Mouse (Mus musculus): ENCODE data around the gene Glrx. TPM values are rescaled to one million over a fixed set of nuclear protein-coding genes. Genes with fewer than 3 reads are reported as not detected.
"Not testable (repeated sequence)": the region's sequence is repeated elsewhere in the genome, so short reads cannot be mapped to it uniquely, and the experiment has no call there.

Gene Glrx
- polyA plus RNA-seq, 1 experiment from 2014 or later, result 79.2 TPM

- no peak overlapping the region for H3K27ac ChIP-seq (replicated peaks)
- H3K4me3 ChIP-seq (replicated peaks), result no peak overlapping the region
- no peaks in the 10 kb centered on the region for H3K4me1 ChIP-seq
- H3K27me3 ChIP-seq, result no peaks in the 10 kb centered on the region
- 84% methylated on average over 3 of the region's 3 CpGs for WGBS
- 0 out of 2 replicates have a peak, but pooled peaks have one; percentile 24 for ATAC-seq (ENCODE audit: insufficient number of reproducible peaks, low FRiP score, low TSS enrichment, low read depth)
- no peak overlapping the region for H3K4me2 ChIP-seq (replicated peaks)
- no peaks in the 10 kb centered on the region for H3K36me3 ChIP-seq
- no peaks in the 10 kb centered on the region for H3K9me3 ChIP-seq (replicated peaks)
- no peak overlapping the region for H3K9ac ChIP-seq
Measured at GRCm38 (mm10) chr13:75818945-75819706, 20.5 kb upstream of the Glrx start.

GRCm38 (mm10) chr13:75819898-75820297 is 19.8 kb upstream of the Glrx start:
- no peak overlapping the region for H3K9ac ChIP-seq
- H3K27ac ChIP-seq (replicated peaks), result no peak overlapping the region
- H3K4me2 ChIP-seq (replicated peaks), result no peak overlapping the region
- no peaks in the 10 kb centered on the region for H3K36me3 ChIP-seq
- no peaks in the 10 kb centered on the region for H3K4me1 ChIP-seq
- no peaks in the 10 kb centered on the region for H3K9me3 ChIP-seq (replicated peaks)
- no peak for ATAC-seq (ENCODE audit: insufficient number of reproducible peaks, low FRiP score, low TSS enrichment, low read depth)
- no peak overlapping the region for H3K4me3 ChIP-seq (replicated peaks)
- H3K27me3 ChIP-seq, result no peaks in the 10 kb centered on the region

GRCm38 (mm10) chr13:75822366-75822765 is 17.3 kb upstream of the Glrx start:
- H3K27ac ChIP-seq (replicated peaks); H3K4me3 ChIP-seq (replicated peaks); H3K27me3 ChIP-seq; H3K36me3 ChIP-seq; H3K4me2 ChIP-seq (replicated peaks); ATAC-seq (ENCODE audit: insufficient number of reproducible peaks, low FRiP score, low TSS enrichment, low read depth); H3K4me1 ChIP-seq; H3K9me3 ChIP-seq (replicated peaks); H3K9ac ChIP-seq: not testable (repeated sequence)
- WGBS, result 84% methylated on average over 4 of the region's 4 CpGs

- Histone ChIP-seq H3K9me3 (replicated peaks) (no peaks in the 10 kb centered on the region), H3K4me3 (replicated peaks) (no peak overlapping the region), H3K9ac (no peak overlapping the region), H3K4me1 (no peaks in the 10 kb centered on the region), H3K36me3 (no peaks in the 10 kb centered on the region), H3K27ac (replicated peaks) (no peak overlapping the region), H3K27me3 (no peaks in the 10 kb centered on the region), H3K4me2 (replicated peaks) (no peak overlapping the region)
- 88% methylated on average over 9 of the region's 9 CpGs for WGBS
- ATAC-seq (ENCODE audit: insufficient number of reproducible peaks, low FRiP score, low TSS enrichment, low read depth), result no peak
Measured at GRCm38 (mm10) chr13:75823201-75823600, 16.5 kb upstream of the Glrx start.

- no peaks in the 10 kb centered on the region for H3K27me3 ChIP-seq
- H3K9ac ChIP-seq, result no peak overlapping the region
- H3K4me1 ChIP-seq, result no peaks in the 10 kb centered on the region
- H3K4me3 ChIP-seq (replicated peaks), result no peak overlapping the region
- H3K9me3 ChIP-seq (replicated peaks), result no peaks in the 10 kb centered on the region
- H3K4me2 ChIP-seq (replicated peaks), result no peak overlapping the region
- no peak for ATAC-seq (ENCODE audit: insufficient number of reproducible peaks, low FRiP score, low TSS enrichment, low read depth)
- WGBS, result 63% methylated on average over 5 of the region's 5 CpGs
- H3K36me3 ChIP-seq, result no peaks in the 10 kb centered on the region
- no peak overlapping the region for H3K27ac ChIP-seq (replicated peaks)
Measured at GRCm38 (mm10) chr13:75824611-75825319, 14.9 kb upstream of the Glrx start.

GRCm38 (mm10) chr13:75825388-75825787 is 14.3 kb upstream of the Glrx start:
- H3K36me3 ChIP-seq, result no peaks in the 10 kb centered on the region
- no peaks in the 10 kb centered on the region for H3K9me3 ChIP-seq (replicated peaks)
- H3K4me2 ChIP-seq (replicated peaks), result no peak overlapping the region
- ATAC-seq (ENCODE audit: insufficient number of reproducible peaks, low FRiP score, low TSS enrichment, low read depth), result no peak
- no peak overlapping the region for H3K4me3 ChIP-seq (replicated peaks)
- H3K27ac ChIP-seq (replicated peaks), result no peak overlapping the region
- WGBS, result 97% methylated on average over 1 of the region's 1 CpGs
- no peaks in the 10 kb centered on the region for H3K27me3 ChIP-seq
- H3K9ac ChIP-seq, result no peak overlapping the region
- no peaks in the 10 kb centered on the region for H3K4me1 ChIP-seq

GRCm38 (mm10) chr13:75830708-75831107 is 9.0 kb upstream of the Glrx start:
- Histone ChIP-seq H3K4me2 (replicated peaks) (no peak overlapping the region), H3K9ac (no peak overlapping the region), H3K4me3 (replicated peaks) (no peak overlapping the region), H3K27me3 (no peaks in the 10 kb centered on the region), H3K36me3 (no peaks in the 10 kb centered on the region), H3K4me1 (no peaks in the 10 kb centered on the region), H3K9me3 (replicated peaks) (no peaks in the 10 kb centered on the region), H3K27ac (replicated peaks) (no peak overlapping the region)
- WGBS, result 91% methylated on average over 1 of the region's 1 CpGs
- ATAC-seq (ENCODE audit: insufficient number of reproducible peaks, low FRiP score, low TSS enrichment, low read depth), result no peak

GRCm38 (mm10) chr13:75831710-75832109 is 8.0 kb upstream of the Glrx start:
- Histone ChIP-seq H3K9me3 (replicated peaks) (no peaks in the 10 kb centered on the region), H3K27ac (replicated peaks) (no peak overlapping the region), H3K4me1 (no peaks in the 10 kb centered on the region), H3K27me3 (no peaks in the 10 kb centered on the region), H3K36me3 (no peaks in the 10 kb centered on the region), H3K4me3 (replicated peaks) (no peak overlapping the region), H3K9ac (no peak overlapping the region), H3K4me2 (replicated peaks) (no peak overlapping the region)
- 83% methylated on average over 6 of the region's 6 CpGs for WGBS
- ATAC-seq (ENCODE audit: insufficient number of reproducible peaks, low FRiP score, low TSS enrichment, low read depth), result no peak

- no peaks in the 10 kb centered on the region for H3K27me3 ChIP-seq
Measured at GRCm38 (mm10) chr13:75832697-75833096, 7.0 kb upstream of the Glrx start.

GRCm38 (mm10) chr13:75833499-75833898 is 6.2 kb upstream of the Glrx start:
- Histone ChIP-seq H3K27ac (replicated peaks) (no peak overlapping the region), H3K9me3 (replicated peaks) (no peaks in the 10 kb centered on the region), H3K9ac (no peak overlapping the region), H3K4me1 (no peaks in the 10 kb centered on the region), H3K4me2 (replicated peaks) (no peak overlapping the region), H3K4me3 (replicated peaks) (no peak overlapping the region), H3K36me3 (no peaks in the 10 kb centered on the region), H3K27me3 (no peaks in the 10 kb centered on the region)
- ATAC-seq (ENCODE audit: insufficient number of reproducible peaks, low FRiP score, low TSS enrichment, low read depth), result no peak

More at GRCm38 (mm10) chr13:75832697-75833096, 7.0 kb upstream of the Glrx start:
- H3K27ac ChIP-seq (replicated peaks), result no peak overlapping the region
- no peaks in the 10 kb centered on the region for H3K36me3 ChIP-seq
- H3K4me2 ChIP-seq (replicated peaks), result no peak overlapping the region
- no peaks in the 10 kb centered on the region for H3K4me1 ChIP-seq
- no peak for ATAC-seq (ENCODE audit: insufficient number of reproducible peaks, low FRiP score, low TSS enrichment, low read depth)
- H3K4me3 ChIP-seq (replicated peaks), result no peak overlapping the region
- no peak overlapping the region for H3K9ac ChIP-seq
- H3K9me3 ChIP-seq (replicated peaks), result no peaks in the 10 kb centered on the region

- Histone ChIP-seq H3K27me3 (no peaks in the 10 kb centered on the region), H3K36me3 (no peaks in the 10 kb centered on the region), H3K4me3 (replicated peaks) (no peak overlapping the region), H3K4me1 (peaks cover 8% of the 10 kb centered on the region; the same call in 1 of the 2 replicates), H3K9me3 (replicated peaks) (no peaks in the 10 kb centered on the region), H3K27ac (replicated peaks) (no peak overlapping the region), H3K9ac (no peak overlapping the region), H3K4me2 (replicated peaks) (no peak overlapping the region)
- 70% methylated on average over 2 of the region's 2 CpGs for WGBS
- ATAC-seq (ENCODE audit: insufficient number of reproducible peaks, low FRiP score, low TSS enrichment, low read depth), result no peak
Measured at GRCm38 (mm10) chr13:75835461-75835860, 4.2 kb upstream of the Glrx start.

- WGBS, result 90% methylated on average over 4 of the region's 4 CpGs
- no peaks in the 10 kb centered on the region for H3K36me3 ChIP-seq
- no peak for ATAC-seq (ENCODE audit: insufficient number of reproducible peaks, low FRiP score, low TSS enrichment, low read depth)
- H3K27me3 ChIP-seq, result no peaks in the 10 kb centered on the region
- no peak overlapping the region for H3K27ac ChIP-seq (replicated peaks)
- H3K4me3 ChIP-seq (replicated peaks), result no peak overlapping the region
- H3K4me2 ChIP-seq (replicated peaks), result no peak overlapping the region
- H3K9ac ChIP-seq, result no peak overlapping the region
- H3K4me1 ChIP-seq, result peaks cover 12% of the 10 kb centered on the region; the same call in 1 of the 2 replicates
- no peaks in the 10 kb centered on the region for H3K9me3 ChIP-seq (replicated peaks)
Measured at GRCm38 (mm10) chr13:75838506-75838905, 1.2 kb upstream of the Glrx start.

Measured in embryonic facial prominence, embryonic 15.5 days (tissue).